Mouse (Mus musculus) brain, embryonic 14.5 days (tissue): ENCODE results near the gene Usp34.

Experiments
- CTCF ChIP-seq: fragments of 200-500 bp; IDR thresholded peaks from 2 replicates; pipeline ENCODE4 v1.5.1; 2012; ENCODE audit warnings: inconsistent platforms, mild to moderate bottlenecking, moderate library complexity, borderline replicate concordance; ENCODE audit not compliant: insufficient read depth, insufficient read length; ENCODE audit errors: extremely low read depth
- POLR2A ChIP-seq: fragments of 200-500 bp; IDR thresholded peaks from 2 replicates; pipeline ENCODE4 v1.6.1; 2012; ENCODE audit warnings: mild to moderate bottlenecking, inconsistent platforms, borderline replicate concordance; ENCODE audit not compliant: poor library complexity, insufficient read depth, insufficient read length, severe bottlenecking; ENCODE audit errors: extremely low read depth

DNA sequence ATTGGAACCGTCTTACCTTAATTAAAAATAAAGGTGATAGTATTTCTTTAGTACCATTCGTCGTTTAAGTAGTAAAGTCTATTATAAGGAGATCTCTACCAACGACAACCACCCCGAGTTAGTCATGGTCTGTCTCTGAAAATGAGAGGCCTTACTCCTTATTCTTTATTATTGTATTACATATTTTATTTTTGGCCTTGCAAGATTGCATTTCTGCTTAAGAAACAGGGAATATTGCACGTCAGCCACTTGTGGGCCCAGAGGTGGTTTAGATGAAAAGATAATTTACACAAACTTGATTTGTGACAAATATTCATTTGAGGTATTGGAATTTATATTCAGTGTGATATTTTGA, 848 bp downstream of the Usp34 start:
- TF ChIP-seq CTCF, result no peak
- no peak for TF ChIP-seq POLR2A
